Mouse (Mus musculus) MEL (cell line): Measurements from ENCODE around the gene Ramp3. TPM values are rescaled to one million over a fixed set of nuclear protein-coding genes. Genes with fewer than 3 reads are reported as not detected.

Experiments used
- DNase-seq: peaks from one replicate; pipeline ENCODE4 v3.0.0; 2011; ENCODE audit warnings: low read depth, low spot score
- H3K27ac ChIP-seq: 2 replicates; pipeline ENCODE4 v1.5.1; 2012; ENCODE audit warnings: low read depth, mild to moderate bottlenecking, control low read depth, low read length, moderate library complexity; ENCODE audit not compliant: control insufficient read depth
- H3K27me3 ChIP-seq, 2 experiments: fragments of 150-350 bp in 1 of 2; sonication (generic) in 1 of 2; 2 replicates each; pipeline ENCODE4 v1.6.1; 2012; ENCODE audit warnings: low read length in 2 of 2, mild to moderate bottlenecking in 2 of 2, improper control_type of control experiment in 1 of 2, moderate library complexity in 1 of 2; ENCODE audit not compliant: insufficient read depth in 2 of 2, control insufficient read depth in 1 of 2
- H3K36me3 ChIP-seq, 2 experiments: 2 replicates each; pipeline ENCODE4 v1.6.1; 2012 to 2014; ENCODE audit warnings: low read length in 2 of 2, improper control_type of control experiment in 1 of 2, inconsistent platforms in 1 of 2, mild to moderate bottlenecking in 1 of 2; ENCODE audit not compliant: insufficient read depth in 2 of 2, control insufficient read depth in 1 of 2
- H3K4me1 ChIP-seq, 2 experiments: fragments of 150-350 bp in 1 of 2; sonication (generic) in 1 of 2; 2 replicates each; pipeline ENCODE4 v1.6.1; 2012; ENCODE audit warnings: low read length in 2 of 2, improper control_type of control experiment in 1 of 2, mild to moderate bottlenecking in 1 of 2; ENCODE audit not compliant: insufficient read depth in 2 of 2, control insufficient read depth in 1 of 2
- H3K4me3 ChIP-seq, 2 experiments: fragments of 150-350 bp in 1 of 2; sonication (generic) in 1 of 2; 2 replicates each; pipeline ENCODE4 v1.5.1; 2012; ENCODE audit warnings: low read depth in 2 of 2, low read length in 2 of 2, mild to moderate bottlenecking in 2 of 2, moderate library complexity in 2 of 2, control low read depth in 1 of 2, improper control_type of control experiment in 1 of 2; ENCODE audit not compliant: control insufficient read depth in 1 of 2, insufficient read depth in 1 of 2
- H3K79me2 ChIP-seq: 2 replicates; pipeline ENCODE4 v1.6.1; 2012; ENCODE audit warnings: mild to moderate bottlenecking, low read length, moderate library complexity; ENCODE audit not compliant: control insufficient read depth, poor library complexity, insufficient read depth
- H3K9ac ChIP-seq: 2 replicates; pipeline ENCODE4 v1.6.1; 2012; ENCODE audit warnings: low read depth, mild to moderate bottlenecking, control low read depth, low read length, moderate library complexity; ENCODE audit not compliant: control insufficient read depth, poor library complexity, severe bottlenecking
- H3K9me3 ChIP-seq: fragments of 150-350 bp; sonication (generic); replicated peaks from 2 replicates; pipeline ENCODE4 v1.6.1; 2012; ENCODE audit warnings: mild to moderate bottlenecking, low read length, improper control_type of control experiment, moderate library complexity; ENCODE audit not compliant: insufficient read depth
- BHLHE40 ChIP-seq: IDR thresholded peaks from 2 replicates; pipeline ENCODE4 v1.6.1; 2012; ENCODE audit warnings: low read depth, mild to moderate bottlenecking, inconsistent platforms, low read length, improper control_type of control experiment, borderline replicate concordance
- CHD2 ChIP-seq: IDR thresholded peaks from 2 replicates; pipeline ENCODE4 v1.6.1; 2011; ENCODE audit warnings: low read length, improper control_type of control experiment
- CTCF ChIP-seq, 3 experiments: IDR thresholded peaks in 2 of 3; conservative IDR thresholded peaks in 1 of 3; 2 replicates each; pipeline ENCODE4 v1.5.1; 2011 to 2012; ENCODE audit warnings: low read length in 3 of 3, low read depth in 2 of 3, mild to moderate bottlenecking in 2 of 3, improper control_type of control experiment in 1 of 3, inconsistent platforms in 1 of 3, mixed read lengths in 1 of 3, moderate library complexity in 1 of 3; ENCODE audit not compliant: control insufficient read depth in 1 of 3, insufficient read depth in 1 of 3, poor library complexity in 1 of 3, severe bottlenecking in 1 of 3
- E2F4 ChIP-seq: IDR thresholded peaks from 2 replicates; pipeline ENCODE4 v1.6.1; 2011; ENCODE audit warnings: low read depth, low read length, improper control_type of control experiment, borderline replicate concordance
- ELF1 ChIP-seq: IDR thresholded peaks from 2 replicates; pipeline ENCODE4 v1.6.1; 2014; ENCODE audit warnings: low read depth, mild to moderate bottlenecking, inconsistent platforms, low read length, improper control_type of control experiment, moderate library complexity
- EP300 ChIP-seq, 2 experiments: IDR thresholded peaks; 2 replicates each; pipeline ENCODE4 v1.6.1; 2011; ENCODE audit warnings: improper control_type of control experiment in 2 of 2, low read length in 2 of 2, low read depth in 1 of 2, mild to moderate bottlenecking in 1 of 2
- ETS1 ChIP-seq: IDR thresholded peaks from 2 replicates; pipeline ENCODE4 v1.6.1; 2012; ENCODE audit warnings: low read depth, mild to moderate bottlenecking, inconsistent platforms, low read length, improper control_type of control experiment, moderate library complexity
- GABPA ChIP-seq: IDR thresholded peaks from 2 replicates; pipeline ENCODE4 v1.6.1; 2012; ENCODE audit warnings: low read depth, mild to moderate bottlenecking, inconsistent platforms, low read length, improper control_type of control experiment, moderate library complexity
- GATA1 ChIP-seq: IDR thresholded peaks from 2 replicates; pipeline ENCODE4 v1.6.1; 2011; ENCODE audit warnings: low read depth, low read length, improper control_type of control experiment
- HCFC1 ChIP-seq: IDR thresholded peaks from 2 replicates; pipeline ENCODE4 v1.6.1; 2012; ENCODE audit warnings: low read depth, mild to moderate bottlenecking, inconsistent platforms, low read length, improper control_type of control experiment, moderate library complexity
- JUND ChIP-seq: IDR thresholded peaks from 2 replicates; pipeline ENCODE4 v1.6.1; 2011; ENCODE audit warnings: low read depth, mild to moderate bottlenecking, improper control_type of control experiment, low read length
- KAT2A ChIP-seq: conservative IDR thresholded peaks from 2 replicates; pipeline ENCODE4 v1.6.1; 2012; ENCODE audit warnings: low read depth, low read length, improper control_type of control experiment, inconsistent platforms
- MAX ChIP-seq: IDR thresholded peaks from 2 replicates; pipeline ENCODE4 v1.6.1; 2011; ENCODE audit warnings: low read length, improper control_type of control experiment
- MXI1 ChIP-seq: IDR thresholded peaks from 2 replicates; pipeline ENCODE4 v1.6.1; 2011; ENCODE audit warnings: mild to moderate bottlenecking, low read depth, low read length, improper control_type of control experiment
- MYC ChIP-seq: IDR thresholded peaks from 2 replicates; pipeline ENCODE4 v1.6.1; 2011; ENCODE audit warnings: low read depth, mild to moderate bottlenecking, low read length, improper control_type of control experiment, moderate library complexity
- NELFE ChIP-seq: IDR thresholded peaks from 2 replicates; pipeline ENCODE4 v1.6.1; 2011; ENCODE audit warnings: low read depth, low read length, improper control_type of control experiment
- NRF1 ChIP-seq: IDR thresholded peaks from 2 replicates; pipeline ENCODE4 v1.6.1; 2014; ENCODE audit warnings: low read depth, mild to moderate bottlenecking, inconsistent platforms, low read length, improper control_type of control experiment, moderate library complexity; ENCODE audit not compliant: poor library complexity, insufficient read depth, severe bottlenecking
- POLR2A ChIP-seq, 2 experiments: IDR thresholded peaks; 2 replicates each; pipeline ENCODE4 v1.6.1; 2011 to 2012; ENCODE audit warnings: low read length in 2 of 2, mild to moderate bottlenecking in 2 of 2, control low read depth in 1 of 2, improper control_type of control experiment in 1 of 2, low read depth in 1 of 2, moderate library complexity in 1 of 2; ENCODE audit not compliant: control insufficient read depth in 1 of 2, insufficient read depth in 1 of 2, poor library complexity in 1 of 2
- POLR2AphosphoS2 ChIP-seq: IDR thresholded peaks from 2 replicates; pipeline ENCODE4 v1.6.1; 2011; ENCODE audit warnings: low read length, improper control_type of control experiment
- POLR2AphosphoS5 ChIP-seq: IDR thresholded peaks from 2 replicates; pipeline ENCODE4 v1.6.1; 2012; ENCODE audit warnings: low read depth, borderline replicate concordance, mild to moderate bottlenecking, inconsistent platforms, low read length, moderate library complexity, mixed read lengths
- RAD21 ChIP-seq: IDR thresholded peaks from 2 replicates; pipeline ENCODE4 v1.6.1; 2011; ENCODE audit warnings: mild to moderate bottlenecking, low read depth, low read length, improper control_type of control experiment
- RCOR1 ChIP-seq: IDR thresholded peaks from 2 replicates; pipeline ENCODE4 v1.6.1; 2012; ENCODE audit warnings: low read depth, mild to moderate bottlenecking, inconsistent platforms, low read length, improper control_type of control experiment
- SIN3A ChIP-seq: IDR thresholded peaks from 2 replicates; pipeline ENCODE4 v1.6.1; 2012; ENCODE audit warnings: low read length, improper control_type of control experiment, inconsistent platforms
- SMC3 ChIP-seq: IDR thresholded peaks from 2 replicates; pipeline ENCODE4 v1.6.1; 2011; ENCODE audit warnings: low read depth, low read length, improper control_type of control experiment
- TBP ChIP-seq: IDR thresholded peaks from 2 replicates; pipeline ENCODE4 v1.8.0; 2011; ENCODE audit warnings: low read depth, low read length, improper control_type of control experiment
- TCF12 ChIP-seq: IDR thresholded peaks from 2 replicates; pipeline ENCODE4 v1.6.1; 2014; ENCODE audit warnings: low read depth, mild to moderate bottlenecking, inconsistent platforms, low read length, improper control_type of control experiment, moderate library complexity
- UBTF ChIP-seq: IDR thresholded peaks from 2 replicates; pipeline ENCODE4 v1.6.1; 2012; ENCODE audit warnings: low read depth, mild to moderate bottlenecking, inconsistent platforms, low read length, improper control_type of control experiment, moderate library complexity, borderline replicate concordance; ENCODE audit not compliant: insufficient read depth
- USF1 ChIP-seq: IDR thresholded peaks from 2 replicates; pipeline ENCODE4 v1.6.1; 2014; ENCODE audit warnings: low read depth, mild to moderate bottlenecking, inconsistent platforms, low read length, improper control_type of control experiment, moderate library complexity
- USF2 ChIP-seq, 2 experiments: IDR thresholded peaks; 2 replicates each; pipeline ENCODE4 v1.6.1; 2011 to 2012; ENCODE audit warnings: improper control_type of control experiment in 2 of 2, low read length in 2 of 2, borderline replicate concordance in 1 of 2, inconsistent platforms in 1 of 2, low read depth in 1 of 2, mild to moderate bottlenecking in 1 of 2; ENCODE audit not compliant: insufficient read depth in 1 of 2
- ZC3H11A ChIP-seq: IDR thresholded peaks from 2 replicates; pipeline ENCODE4 v1.6.1; 2012; ENCODE audit warnings: low read depth, mild to moderate bottlenecking, inconsistent platforms, low read length, improper control_type of control experiment
- polyA plus RNA-seq, 2 experiments: library from polyadenylated mRNA; stranded (reverse) in 1 of 2; unstranded in 1 of 2; fragments of >175 nt in 1 of 2; fragments of >200 nt in 1 of 2; gene quantifications; 2 replicates each; pipeline versions ENCODE4 v1.2.1 to v1.2.4; 2012; ENCODE audit warnings: low replicate concordance in 2 of 2, low read depth in 1 of 2; ENCODE audit not compliant: insufficient read length in 2 of 2, insufficient read depth in 1 of 2, missing spikeins in 1 of 2
- total RNA-seq: library from RNA; depleted of rRNA; stranded (reverse); fragments of 300-350 nt; gene quantifications from 2 replicates; pipeline ENCODE4 v1.2.3, GENCODE M21; 2012

The Ramp3 gene
- total and polyA plus RNA-seq, 3 experiments: not detected

GRCm38 (mm10) chr11:6639072-6639471, 19.2 kb upstream of the Ramp3 start:
- Histone ChIP-seq H3K79me2 (no peaks in the 10 kb centered on the region), H3K9me3 (no peaks in the 10 kb centered on the region), H3K4me1 (no peaks in the 10 kb centered on the region), H3K9ac (no peak overlapping the region), H3K27me3 (peaks cover 0 to 8% of the 10 kb centered on the region in 2 experiments; a peak in 2 of 4 replicates), H3K4me3 (no peak overlapping the region), H3K36me3 (no peaks in the 10 kb centered on the region), H3K27ac (no peak overlapping the region)
- no peak for DNase-seq
- TF ChIP-seq GABPA (no peak), RAD21 (no peak), E2F4 (no peak), ELF1 (no peak), SMC3 (no peak), KAT2A (no peak), MYC (no peak), SIN3A (no peak), POLR2AphosphoS2 (no peak), EP300 (IDR thresholded peaks at IDR 0.05; ENCODE audit: low read depth in 1 of 2, low read length in 2 of 2) (no peak), HCFC1 (no peak), POLR2A (IDR thresholded peaks at IDR 0.05; ENCODE audit: control insufficient read depth in 1 of 2, insufficient read depth in 1 of 2, low read depth in 1 of 2, low read length in 2 of 2, poor library complexity in 1 of 2) (no peak), TCF12 (no peak), ZC3H11A (no peak), POLR2AphosphoS5 (no peak), NELFE (no peak), USF1 (no peak), TBP (no peak), RCOR1 (no peak), NRF1 (no peak)

DNA sequence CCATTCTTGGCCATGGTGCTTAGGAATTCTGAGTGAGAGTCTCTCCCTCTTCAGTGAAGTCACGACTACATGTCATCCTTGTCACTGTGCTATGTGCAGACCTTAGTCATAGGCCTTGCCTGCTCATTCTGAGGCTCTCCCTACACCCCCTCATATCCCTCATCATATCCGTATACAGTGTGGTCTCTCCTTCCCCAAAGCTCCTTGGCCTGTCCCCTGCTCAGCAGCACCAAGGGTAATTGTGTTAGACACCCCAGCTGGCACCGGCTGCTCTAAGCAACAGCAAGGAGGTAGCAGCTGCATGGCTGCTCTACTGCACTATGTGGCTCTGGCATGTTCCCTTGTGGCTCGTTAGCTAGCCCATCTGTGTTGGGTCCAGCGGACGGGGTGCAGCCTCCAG, 13.8 kb upstream of the Ramp3 start:
- no peak for DNase-seq
- H3K4me3 ChIP-seq: no peak overlapping the region
- peaks cover 0 to 8% of the 10 kb centered on the region in 2 experiments; a peak in 3 of 4 replicates for H3K27me3 ChIP-seq
- H3K9ac ChIP-seq: no peak overlapping the region
- H3K9me3 ChIP-seq: no peaks in the 10 kb centered on the region
- no peaks in the 10 kb centered on the region; a peak in 1 of 4 replicates for H3K4me1 ChIP-seq
- no peak overlapping the region for H3K27ac ChIP-seq
- TF ChIP-seq UBTF (no peak), POLR2AphosphoS2 (no peak), E2F4 (no peak), MAX (no peak), KAT2A (no peak), HCFC1 (no peak), JUND (no peak), ETS1 (no peak), MYC (no peak), SIN3A (no peak), MXI1 (no peak), USF2 (IDR thresholded peaks at IDR 0.05; ENCODE audit: borderline replicate concordance in 1 of 2, insufficient read depth in 1 of 2, low read depth in 1 of 2, low read length in 2 of 2) (no peak), BHLHE40 (no peak), ZC3H11A (no peak), NELFE (no peak), GATA1 (no peak), CTCF (IDR thresholded peaks at IDR 0.05 in 2 of 3, conservative IDR thresholded peaks at IDR 0.05 in 1 of 3; ENCODE audit: control insufficient read depth in 1 of 3, insufficient read depth in 1 of 3, low read depth in 2 of 3, low read length in 3 of 3, poor library complexity in 1 of 3, severe bottlenecking in 1 of 3) (no peak), RAD21 (no peak), CHD2 (no peak), GABPA (no peak)
- H3K36me3 ChIP-seq: no peaks in the 10 kb centered on the region
- H3K79me2 ChIP-seq: no peaks in the 10 kb centered on the region
